In the genomic region with DNA sequence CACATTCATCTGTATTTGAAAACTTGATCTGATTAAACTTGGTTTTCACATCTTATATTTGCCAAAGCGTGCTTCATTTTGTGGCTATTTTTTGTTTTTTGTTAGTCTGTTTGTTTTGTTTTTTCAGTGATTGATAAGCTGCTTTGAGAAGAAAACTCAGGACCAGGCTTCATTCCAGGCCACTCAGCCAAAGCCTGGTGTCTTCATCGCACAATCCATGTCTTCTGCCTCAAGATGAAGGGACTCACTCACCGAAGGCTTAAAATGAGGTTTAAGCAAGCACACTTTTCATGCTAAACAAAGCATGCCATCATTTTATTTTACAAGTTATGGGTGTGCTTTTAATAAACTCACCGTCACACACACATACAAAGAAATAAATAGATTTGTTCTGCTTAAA, we compare ENCODE assay signal across 13 mouse cellular contexts.
DNase-seq lines count a peak whose midpoint lies in the region; ATAC-seq and TF ChIP-seq lines count a peak whose summit lies in the region.
"Had no signal": no experiment of that assay in that cellular context is flagged by ENCODE, and none has a peak within 500 bp of the region (broad histone marks: within the 10 kb centered on the region; RNA-seq: fewer than 3 reads in every experiment).

No protein-coding gene starts in this region.

- H3K27ac ChIP-seq in hindbrain, embryonic 12.5 days: no peak overlapping the region
- no peak overlapping the region for H3K27ac ChIP-seq in hindbrain, postnatal 0 days
- peak overlapping the region; percentile 55 for H3K27ac ChIP-seq in lung, embryonic 14.5 days (ENCODE audit: low read depth)
- no peak overlapping the region for H3K27ac ChIP-seq in lung, postnatal 0 days (ENCODE audit: low read length)
- H3K27ac ChIP-seq in limb, embryonic 10.5 days: no peak overlapping the region
- H3K27ac ChIP-seq: embryonic facial prominence, embryonic 12.5 days; embryonic facial prominence, embryonic 15.5 days had no signal

- no peak overlapping the region for H3K4me3 ChIP-seq in hindbrain, embryonic 12.5 days
- no peak overlapping the region for H3K4me3 ChIP-seq in hindbrain, postnatal 0 days (ENCODE audit: low read length)
- no peak overlapping the region for H3K4me3 ChIP-seq in lung, embryonic 14.5 days (ENCODE audit: low read depth, low read length)
- no peak overlapping the region for H3K4me3 ChIP-seq in lung, postnatal 0 days (ENCODE audit: low read depth, low read length)
- H3K4me3 ChIP-seq in lung, adult 2 months (replicated peaks; ENCODE audit: extremely low read depth, low read depth, low read length): no peak overlapping the region
- H3K4me3 ChIP-seq in limb, embryonic 10.5 days: no peak overlapping the region
- H3K4me3 ChIP-seq: embryonic facial prominence, embryonic 12.5 days; embryonic facial prominence, embryonic 15.5 days; heart, embryonic 15.5 days had no signal

- TF ChIP-seq EP300 in lung, postnatal 0 days (IDR thresholded peaks at IDR 0.05): no peak

- no peak for TF ChIP-seq POLR2A in lung, adult 2 months (IDR thresholded peaks at IDR 0.05; ENCODE audit: borderline replicate concordance, extremely low read depth, low read depth, low read length)

- 0 out of 2 replicates have a peak, but pooled peaks have one; percentile 6 for ATAC-seq in hindbrain, embryonic 12.5 days (ENCODE audit: low FRiP score)
- ATAC-seq in hindbrain, postnatal 0 days: no peak
- peak; percentile 50; the same call in 1 of the 2 replicates for ATAC-seq in lung, embryonic 14.5 days (ENCODE audit: insufficient read depth)
- no peak for ATAC-seq in lung, postnatal 0 days
- ATAC-seq: CD4-positive, CD25-positive, alpha-beta regulatory T cell, adult 4 months had no signal

- H3K4me2 ChIP-seq in hindbrain, embryonic 12.5 days (replicated peaks): no peak overlapping the region
- no peak overlapping the region for H3K4me2 ChIP-seq in hindbrain, postnatal 0 days (ENCODE audit: low read depth, low read length)
- no peak overlapping the region for H3K4me2 ChIP-seq in lung, embryonic 14.5 days
- H3K4me2 ChIP-seq in lung, postnatal 0 days (replicated peaks; ENCODE audit: low read depth, low read length): no peak overlapping the region
- H3K4me2 ChIP-seq: embryonic facial prominence, embryonic 12.5 days; embryonic facial prominence, embryonic 15.5 days; heart, embryonic 11.5 days; heart, embryonic 15.5 days had no signal

- H3K9ac ChIP-seq in hindbrain, embryonic 12.5 days: no peak overlapping the region
- H3K9ac ChIP-seq in hindbrain, postnatal 0 days (replicated peaks; ENCODE audit: low read length): no peak overlapping the region
- H3K9ac ChIP-seq in lung, embryonic 14.5 days: no peak overlapping the region
- no peak overlapping the region for H3K9ac ChIP-seq in lung, postnatal 0 days (replicated peaks; ENCODE audit: low read depth)
- H3K9ac ChIP-seq: embryonic facial prominence, embryonic 12.5 days; embryonic facial prominence, embryonic 15.5 days; heart, embryonic 15.5 days had no signal

- DNase-seq in hindbrain, postnatal 0 days (ENCODE audit: low spot score): no peak
- DNase-seq in lung, embryonic 14.5 days: peak; percentile 61
- no peak for DNase-seq in lung, postnatal 36 days
- peak; percentile 30 for DNase-seq in lung, postnatal 0 days (ENCODE audit: low spot score)
- no peak for DNase-seq in lung, adult 2 months
- peak; percentile 3 for DNase-seq in lung, postnatal 25 days (ENCODE audit: low spot score)
- DNase-seq in limb, embryonic 10.5 days (ENCODE audit: low spot score): no peak

- H3K4me1 ChIP-seq in hindbrain, embryonic 12.5 days: peaks cover 8% of the 10 kb centered on the region; the same call in 1 of the 2 replicates
- H3K4me1 ChIP-seq in hindbrain, postnatal 0 days (ENCODE audit: insufficient read depth, low read length): no peaks in the 10 kb centered on the region
- peaks cover 6% of the 10 kb centered on the region; the same call in 1 of the 2 replicates for H3K4me1 ChIP-seq in lung, embryonic 14.5 days (ENCODE audit: insufficient read depth)
- no peaks in the 10 kb centered on the region for H3K4me1 ChIP-seq in lung, postnatal 0 days (ENCODE audit: insufficient read depth, low read depth, low read length)
- no peaks in the 10 kb centered on the region for H3K4me1 ChIP-seq in lung, adult 2 months (ENCODE audit: control insufficient read depth, insufficient read depth, low read length)
- H3K4me1 ChIP-seq in limb, embryonic 10.5 days: peaks cover 10% of the 10 kb centered on the region
- H3K4me1 ChIP-seq: embryonic facial prominence, embryonic 12.5 days; embryonic facial prominence, embryonic 15.5 days had no signal

- TF ChIP-seq CTCF in hindbrain, postnatal 0 days (IDR thresholded peaks at IDR 0.05; ENCODE audit: low read depth): no peak
- TF ChIP-seq CTCF in lung, embryonic 14.5 days (IDR thresholded peaks at IDR 0.05; ENCODE audit: low read depth): no peak
- no peak for TF ChIP-seq CTCF in lung, postnatal 0 days (IDR thresholded peaks at IDR 0.05)
- no peak for TF ChIP-seq CTCF in lung, adult 2 months (IDR thresholded peaks at IDR 0.05; ENCODE audit: insufficient read depth, low read length)

- no peaks in the 10 kb centered on the region for H3K9me3 ChIP-seq in hindbrain, embryonic 12.5 days (replicated peaks)
- H3K9me3 ChIP-seq in hindbrain, postnatal 0 days (ENCODE audit: low read length): no peaks in the 10 kb centered on the region
- H3K9me3 ChIP-seq in lung, embryonic 14.5 days (ENCODE audit: low read depth, low read length): no peaks in the 10 kb centered on the region
- no peaks in the 10 kb centered on the region for H3K9me3 ChIP-seq in lung, postnatal 0 days (ENCODE audit: low read length)
- no peaks in the 10 kb centered on the region for H3K9me3 ChIP-seq in limb, embryonic 10.5 days (replicated peaks)
- H3K9me3 ChIP-seq: embryonic facial prominence, embryonic 12.5 days; embryonic facial prominence, embryonic 15.5 days; heart, embryonic 15.5 days had no signal

- no peaks in the 10 kb centered on the region for H3K36me3 ChIP-seq in hindbrain, embryonic 12.5 days
- H3K36me3 ChIP-seq in hindbrain, postnatal 0 days (ENCODE audit: insufficient read depth, low read length): no peaks in the 10 kb centered on the region
- H3K36me3 ChIP-seq in lung, embryonic 14.5 days (ENCODE audit: insufficient read depth): no peaks in the 10 kb centered on the region
- no peaks in the 10 kb centered on the region for H3K36me3 ChIP-seq in lung, postnatal 0 days (ENCODE audit: insufficient read depth, low read length)
- no peaks in the 10 kb centered on the region for H3K36me3 ChIP-seq in limb, embryonic 10.5 days
- H3K36me3 ChIP-seq: embryonic facial prominence, embryonic 12.5 days; embryonic facial prominence, embryonic 15.5 days; heart, embryonic 15.5 days had no signal

- H3K27me3 ChIP-seq in hindbrain, embryonic 12.5 days: no peaks in the 10 kb centered on the region
- H3K27me3 ChIP-seq in hindbrain, postnatal 0 days (ENCODE audit: insufficient read depth, low read length): no peaks in the 10 kb centered on the region
- no peaks in the 10 kb centered on the region for H3K27me3 ChIP-seq in lung, embryonic 14.5 days (ENCODE audit: insufficient read depth, low read length)
- no peaks in the 10 kb centered on the region for H3K27me3 ChIP-seq in lung, postnatal 0 days (replicated peaks; ENCODE audit: insufficient read depth, low read length)
- H3K27me3 ChIP-seq in limb, embryonic 10.5 days (ENCODE audit: low read depth, poor library complexity, severe bottlenecking): no peaks in the 10 kb centered on the region; the same call in 1 of the 2 replicates
- H3K27me3 ChIP-seq: embryonic facial prominence, embryonic 12.5 days; embryonic facial prominence, embryonic 15.5 days; heart, embryonic 15.5 days had no signal

- 65% methylated on average over 4 of the region's 4 CpGs for WGBS in hindbrain, embryonic 12.5 days
- WGBS in hindbrain, postnatal 0 days: 54% methylated on average over 4 of the region's 4 CpGs
- 37% methylated on average over 4 of the region's 4 CpGs for WGBS in lung, embryonic 14.5 days
- WGBS in lung, postnatal 0 days: 55% methylated on average over 4 of the region's 4 CpGs
- WGBS in lung, adult 2 months: 69% methylated on average over 4 of the region's 4 CpGs
- 63% methylated on average over 4 of the region's 4 CpGs for WGBS in limb, embryonic 10.5 days

Comparison
In these comparisons a context has a peak if more than half of its experiments do, and no peak if none do; other contexts are left out.
1. ATAC-seq: peak in hindbrain, embryonic 12.5 days (single experiment) and lung, embryonic 14.5 days (single experiment); none in hindbrain, postnatal 0 days (single experiment) and lung, postnatal 0 days (single experiment).
2. DNase-seq: peak in lung, embryonic 14.5 days (single experiment), lung, postnatal 0 days (single experiment) and lung, postnatal 25 days (single experiment); none in hindbrain, postnatal 0 days (single experiment), lung, postnatal 36 days (single experiment), lung, adult 2 months (single experiment) and limb, embryonic 10.5 days (single experiment).